In genomic region chr11:120492024-120492877, GRCm38 (mm10) we compare ENCODE assay signal across 8 mouse cellular contexts. TPM values are rescaled to one million over a fixed set of nuclear protein-coding genes. Genes with fewer than 3 reads are reported as not detected.
A peak's percentile ranks its signal among the peaks of the same experiment; 100 is the strongest.
DNase-seq lines count a peak whose midpoint lies in the region; ATAC-seq and TF ChIP-seq lines count a peak whose summit lies in the region.

No protein-coding gene starts in this region.

- H3K36me3 ChIP-seq in forebrain, embryonic 15.5 days: peaks cover 34% of the 10 kb centered on the region
- peaks cover 45% of the 10 kb centered on the region for H3K36me3 ChIP-seq in intestine, embryonic 14.5 days (ENCODE audit: control insufficient read depth, insufficient read depth, low read length)
- H3K36me3 ChIP-seq in liver, embryonic 16.5 days (ENCODE audit: control insufficient read depth, insufficient read depth): peaks cover 17% of the 10 kb centered on the region
- peaks cover 47% of the 10 kb centered on the region for H3K36me3 ChIP-seq in neural tube, embryonic 13.5 days

- H3K27me3 ChIP-seq in forebrain, embryonic 15.5 days: no peaks in the 10 kb centered on the region
- no peaks in the 10 kb centered on the region for H3K27me3 ChIP-seq in intestine, embryonic 14.5 days (replicated peaks; ENCODE audit: control insufficient read depth, insufficient read depth, low read length)
- no peaks in the 10 kb centered on the region for H3K27me3 ChIP-seq in liver, embryonic 16.5 days (ENCODE audit: control insufficient read depth, insufficient read depth, low read depth, low read length)
- H3K27me3 ChIP-seq in neural tube, embryonic 13.5 days: no peaks in the 10 kb centered on the region

- peak overlapping the region; percentile 97 for H3K4me2 ChIP-seq in forebrain, embryonic 15.5 days (replicated peaks)
- H3K4me2 ChIP-seq in intestine, embryonic 14.5 days (ENCODE audit: low read length): peak overlapping the region; percentile 91
- peak overlapping the region; percentile 98 for H3K4me2 ChIP-seq in liver, embryonic 16.5 days (ENCODE audit: low read depth, low read length)
- peak overlapping the region; percentile 87 for H3K4me2 ChIP-seq in neural tube, embryonic 13.5 days

- DNase-seq in layer of hippocampus, adult 2 months (ENCODE audit: low spot score in 2 of 2): no peak
- no peak for DNase-seq in layer of hippocampus, adult 9-10 months (ENCODE audit: low spot score)
- DNase-seq in adrenal gland, postnatal 25 days: peak; percentile 43
- peak; percentile 80 for DNase-seq in intestine, embryonic 14.5 days (ENCODE audit: low spot score)
- DNase-seq in gastrocnemius, postnatal 25 days: no peak

- H3K27ac ChIP-seq in layer of hippocampus, adult 2 months: peak overlapping the region; percentile 76
- H3K27ac ChIP-seq in forebrain, embryonic 15.5 days (replicated peaks): peak overlapping the region; percentile 76
- peak overlapping the region; percentile 74 for H3K27ac ChIP-seq in intestine, embryonic 14.5 days (ENCODE audit: low read depth)
- peak overlapping the region; percentile 89 for H3K27ac ChIP-seq in liver, embryonic 16.5 days (ENCODE audit: low read length)
- peak overlapping the region; percentile 83 for H3K27ac ChIP-seq in neural tube, embryonic 13.5 days (replicated peaks)

- H3K4me3 ChIP-seq in layer of hippocampus, adult 2 months: peak overlapping the region; percentile 88
- peak overlapping the region; percentile 80 for H3K4me3 ChIP-seq in forebrain, embryonic 15.5 days
- H3K4me3 ChIP-seq in intestine, embryonic 14.5 days (ENCODE audit: low read depth, low read length): peak overlapping the region; percentile 95
- peak overlapping the region; percentile 93 for H3K4me3 ChIP-seq in liver, embryonic 16.5 days (ENCODE audit: low read depth, low read length)
- peak overlapping the region; percentile 88 for H3K4me3 ChIP-seq in neural tube, embryonic 13.5 days

- peak; percentile 64 for ATAC-seq in forebrain, embryonic 15.5 days (replicated peaks)
- peak; percentile 38 for ATAC-seq in intestine, embryonic 14.5 days (replicated peaks; ENCODE audit: low FRiP score, low TSS enrichment, low read depth)
- ATAC-seq in liver, embryonic 16.5 days (ENCODE audit: low read depth): peak; percentile 50
- ATAC-seq in neural tube, embryonic 13.5 days (ENCODE audit: low read depth): peak; percentile 55

- under 1% methylated on average over 48 of the region's 48 CpGs for WGBS in forebrain, embryonic 15.5 days
- under 1% methylated on average over 48 of the region's 48 CpGs for WGBS in intestine, embryonic 14.5 days
- WGBS in liver, embryonic 16.5 days (ENCODE audit: insufficient replicate concordance): under 1% methylated on average over 47 of the region's 48 CpGs
- under 1% methylated on average over 48 of the region's 48 CpGs for WGBS in neural tube, embryonic 13.5 days

- H3K9me3 ChIP-seq in forebrain, embryonic 15.5 days: no peaks in the 10 kb centered on the region
- H3K9me3 ChIP-seq in intestine, embryonic 14.5 days (ENCODE audit: control insufficient read depth, low read length): no peaks in the 10 kb centered on the region
- H3K9me3 ChIP-seq in liver, embryonic 16.5 days (replicated peaks; ENCODE audit: control insufficient read depth, low read length): no peaks in the 10 kb centered on the region
- H3K9me3 ChIP-seq in neural tube, embryonic 13.5 days: no peaks in the 10 kb centered on the region

- H3K9ac ChIP-seq in forebrain, embryonic 15.5 days (replicated peaks): peak overlapping the region; percentile 78
- H3K9ac ChIP-seq in intestine, embryonic 14.5 days (ENCODE audit: low read length): peak overlapping the region; percentile 74
- H3K9ac ChIP-seq in liver, embryonic 16.5 days (ENCODE audit: low read depth, low read length): peak overlapping the region; percentile 93
- peak overlapping the region; percentile 84 for H3K9ac ChIP-seq in neural tube, embryonic 13.5 days

- H3K4me1 ChIP-seq in forebrain, embryonic 15.5 days: peaks cover 31% of the 10 kb centered on the region
- H3K4me1 ChIP-seq in intestine, embryonic 14.5 days (replicated peaks; ENCODE audit: control insufficient read depth, insufficient read depth, low read length): peaks cover 19% of the 10 kb centered on the region
- peaks cover 35% of the 10 kb centered on the region for H3K4me1 ChIP-seq in liver, embryonic 16.5 days (ENCODE audit: control insufficient read depth, low read depth, low read length)
- peaks cover 39% of the 10 kb centered on the region for H3K4me1 ChIP-seq in neural tube, embryonic 13.5 days (replicated peaks)

- TF ChIP-seq CTCF in layer of hippocampus, adult 2 months (conservative IDR thresholded peaks at IDR 0.05): peak; percentile 34; the same call in 1 of the 2 replicates

RNA-seq across cellular contexts. Expression of gene Slc25a10, which starts 0.6 kb away (rescaled TPM):
- 10 to 100 TPM; 19.8 to 22.3 TPM for total RNA-seq in layer of hippocampus, adult 2 months (2021)
- 102 and 151 TPM in 2 replicates for total RNA-seq in adrenal gland, postnatal 25 days (2021)
- polyA plus RNA-seq in forebrain, embryonic 15.5 days (2015; fragmentation: Nextera tagmentation; extraction: Ambion mirVana): 27.0 and 32.9 TPM in 2 replicates
- polyA plus RNA-seq in intestine, embryonic 14.5 days (2014; fragmentation: Nextera tagmentation; extraction: Ambion mirVana): 74.6 and 83.1 TPM in 2 replicates
- 37.0 and 38.9 TPM in 2 replicates for polyA plus RNA-seq in liver, embryonic 16.5 days (2015; fragmentation: Nextera tagmentation; extraction: Ambion mirVana)
- polyA plus RNA-seq in neural tube, embryonic 13.5 days (2015; fragmentation: Nextera tagmentation; extraction: Ambion mirVana): 29.3 and 31.1 TPM in 2 replicates
- total RNA-seq in gastrocnemius, postnatal 25 days (2021): 1 to 10 TPM; 3.2 to 8.7 TPM

RNA-seq across cellular contexts. Expression of gene Mrpl12, which starts 7.8 kb away (rescaled TPM):
- total RNA-seq in layer of hippocampus, adult 2 months (2021): 10 to 100 TPM; 63.2 to 68.1 TPM
- total RNA-seq in adrenal gland, postnatal 25 days (2021): 96.3 and 104 TPM in 2 replicates
- polyA plus RNA-seq in forebrain, embryonic 15.5 days (2015; fragmentation: Nextera tagmentation; extraction: Ambion mirVana): 111 and 113 TPM in 2 replicates
- polyA plus RNA-seq in intestine, embryonic 14.5 days (2014; fragmentation: Nextera tagmentation; extraction: Ambion mirVana): 218 and 226 TPM in 2 replicates
- 81.5 and 83.1 TPM in 2 replicates for polyA plus RNA-seq in liver, embryonic 16.5 days (2015; fragmentation: Nextera tagmentation; extraction: Ambion mirVana)
- polyA plus RNA-seq in neural tube, embryonic 13.5 days (2015; fragmentation: Nextera tagmentation; extraction: Ambion mirVana): 123 and 124 TPM in 2 replicates
- total RNA-seq in gastrocnemius, postnatal 25 days (2021): 100 to 1,000 TPM; 156 to 166 TPM

RNA-seq across cellular contexts. Expression of gene Arl16, which starts 24.8 kb away (rescaled TPM):
- 10 to 100 TPM; 52.0 to 54.8 TPM for total RNA-seq in layer of hippocampus, adult 2 months (2021)
- 22.6 and 22.8 TPM in 2 replicates for total RNA-seq in adrenal gland, postnatal 25 days (2021)
- polyA plus RNA-seq in forebrain, embryonic 15.5 days (2015; fragmentation: Nextera tagmentation; extraction: Ambion mirVana): 49.1 and 50.8 TPM in 2 replicates
- 46.0 and 46.8 TPM in 2 replicates for polyA plus RNA-seq in intestine, embryonic 14.5 days (2014; fragmentation: Nextera tagmentation; extraction: Ambion mirVana)
- 12.4 and 12.5 TPM in 2 replicates for polyA plus RNA-seq in liver, embryonic 16.5 days (2015; fragmentation: Nextera tagmentation; extraction: Ambion mirVana)
- 64.8 and 70.8 TPM in 2 replicates for polyA plus RNA-seq in neural tube, embryonic 13.5 days (2015; fragmentation: Nextera tagmentation; extraction: Ambion mirVana)
- total RNA-seq in gastrocnemius, postnatal 25 days (2021): 1 to 10 TPM; 5.2 to 9.1 TPM

RNA-seq across cellular contexts. Expression of gene Ccdc137, which starts 34.3 kb away (rescaled TPM):
- 10 to 100 TPM; 20.0 to 32.3 TPM for total RNA-seq in layer of hippocampus, adult 2 months (2021)
- total RNA-seq in adrenal gland, postnatal 25 days (2021): 24.2 and 27.6 TPM in 2 replicates
- 25.2 and 29.9 TPM in 2 replicates for polyA plus RNA-seq in forebrain, embryonic 15.5 days (2015; fragmentation: Nextera tagmentation; extraction: Ambion mirVana)
- polyA plus RNA-seq in intestine, embryonic 14.5 days (2014; fragmentation: Nextera tagmentation; extraction: Ambion mirVana): 30.5 and 31.2 TPM in 2 replicates
- 15.0 and 15.2 TPM in 2 replicates for polyA plus RNA-seq in liver, embryonic 16.5 days (2015; fragmentation: Nextera tagmentation; extraction: Ambion mirVana)
- 26.3 and 26.9 TPM in 2 replicates for polyA plus RNA-seq in neural tube, embryonic 13.5 days (2015; fragmentation: Nextera tagmentation; extraction: Ambion mirVana)
- total RNA-seq in gastrocnemius, postnatal 25 days (2021): 1 to 10 TPM; 5.8 to 7.6 TPM

RNA-seq across cellular contexts. Expression of gene Oxld1, which starts 34.4 kb away (rescaled TPM):
- total RNA-seq in layer of hippocampus, adult 2 months (2021): 10 to 100 TPM; 17.7 to 19.0 TPM
- total RNA-seq in adrenal gland, postnatal 25 days (2021): 33.8 and 41.3 TPM in 2 replicates
- polyA plus RNA-seq in forebrain, embryonic 15.5 days (2015; fragmentation: Nextera tagmentation; extraction: Ambion mirVana): 11.1 and 12.0 TPM in 2 replicates
- 16.5 and 17.5 TPM in 2 replicates for polyA plus RNA-seq in intestine, embryonic 14.5 days (2014; fragmentation: Nextera tagmentation; extraction: Ambion mirVana)
- 9.1 and 9.3 TPM in 2 replicates for polyA plus RNA-seq in liver, embryonic 16.5 days (2015; fragmentation: Nextera tagmentation; extraction: Ambion mirVana)
- 8.5 and 10.4 TPM in 2 replicates for polyA plus RNA-seq in neural tube, embryonic 13.5 days (2015; fragmentation: Nextera tagmentation; extraction: Ambion mirVana)
- 10 to 100 TPM; 23.3 to 25.0 TPM for total RNA-seq in gastrocnemius, postnatal 25 days (2021)

Comparison
In these comparisons a context has a peak if more than half of its experiments do, and no peak if none do; other contexts are left out.
1. DNase-seq: peak in adrenal gland, postnatal 25 days (single experiment) and intestine, embryonic 14.5 days (single experiment); none in layer of hippocampus, adult 2 months (0 of 2), layer of hippocampus, adult 9-10 months (single experiment) and gastrocnemius, postnatal 25 days (single experiment).
2. Peak in every context shown above with its lines, with median percentiles within 50 percentile points of each other: H3K27ac ChIP-seq, H3K4me3 ChIP-seq, ATAC-seq, H3K4me2 ChIP-seq and H3K9ac ChIP-seq.